Mouse (Mus musculus): ENCODE data around the gene Tmed8.

- TF ChIP-seq CTCF (IDR thresholded peaks at IDR 0.05; ENCODE audit: extremely low read depth, insufficient read depth, insufficient read length, insufficient replicate concordance) (no peak), POLR2A (IDR thresholded peaks at IDR 0.05; ENCODE audit: low read depth, low read length) (no peak)
These were observed 1.4 kb upstream of the Tmed8 start for GRCm38 (mm10) chr12:87201694-87202093.

All from spleen, adult 2 months (tissue).